In genomic region chr9:77607840-77608239, GRCm38 (mm10) we compare ENCODE assay signal across 9 mouse cellular contexts. TPM values are rescaled to one million over a fixed set of nuclear protein-coding genes. Genes with fewer than 3 reads are reported as not detected.
A peak's percentile ranks its signal among the peaks of the same experiment; 100 is the strongest.
DNase-seq lines count a peak whose midpoint lies in the region; ATAC-seq lines count a peak whose summit lies in the region.
"Had no signal": no experiment of that assay in that cellular context is flagged by ENCODE, and none has a peak within 500 bp of the region (broad histone marks: within the 10 kb centered on the region; RNA-seq: fewer than 3 reads in every experiment).

No protein-coding gene starts in this region.

- DNase-seq in cerebellum, postnatal 14 days, result peak; percentile 19 to 49
- DNase-seq in cerebellum, adult 11 months, result no peak
- peak; percentile 43 for DNase-seq in midbrain, embryonic 10.5 days (ENCODE audit: low spot score)
- DNase-seq in brain, adult 2 months (ENCODE audit: low read depth, low spot score), result peak; percentile 51
- peak; percentile 56 for DNase-seq in limb, embryonic 10.5 days (ENCODE audit: low spot score)
- peak; percentile 38 for DNase-seq in retina, postnatal 7 days (ENCODE audit: low read depth, low spot score)
- DNase-seq in urinary bladder, postnatal 36 days (ENCODE audit: low spot score in 2 of 2), result no peak

- ATAC-seq in midbrain, embryonic 15.5 days (replicated peaks), result no peak

- no peaks in the 10 kb centered on the region for H3K9me3 ChIP-seq in midbrain, embryonic 10.5 days (replicated peaks)
- no peaks in the 10 kb centered on the region for H3K9me3 ChIP-seq in midbrain, embryonic 15.5 days
- no peaks in the 10 kb centered on the region for H3K9me3 ChIP-seq in limb, embryonic 10.5 days (replicated peaks)
- H3K9me3 ChIP-seq: neural tube, embryonic 13.5 days had no signal

- no peak overlapping the region for H3K9ac ChIP-seq in midbrain, embryonic 15.5 days
- H3K9ac ChIP-seq: neural tube, embryonic 13.5 days had no signal

- no peak overlapping the region for H3K27ac ChIP-seq in midbrain, embryonic 10.5 days (replicated peaks)
- no peak overlapping the region for H3K27ac ChIP-seq in midbrain, embryonic 15.5 days
- no peak overlapping the region for H3K27ac ChIP-seq in limb, embryonic 10.5 days
- H3K27ac ChIP-seq: neural tube, embryonic 13.5 days had no signal

- no peaks in the 10 kb centered on the region for H3K27me3 ChIP-seq in midbrain, embryonic 10.5 days (ENCODE audit: low read depth, poor library complexity, severe bottlenecking)
- H3K27me3 ChIP-seq in midbrain, embryonic 15.5 days (replicated peaks), result no peaks in the 10 kb centered on the region
- no peaks in the 10 kb centered on the region for H3K27me3 ChIP-seq in limb, embryonic 10.5 days (ENCODE audit: low read depth, poor library complexity, severe bottlenecking)
- H3K27me3 ChIP-seq: neural tube, embryonic 13.5 days had no signal

- H3K4me3 ChIP-seq in midbrain, embryonic 10.5 days, result no peak overlapping the region
- no peak overlapping the region for H3K4me3 ChIP-seq in midbrain, embryonic 15.5 days
- no peak overlapping the region for H3K4me3 ChIP-seq in limb, embryonic 10.5 days
- H3K4me3 ChIP-seq: neural tube, embryonic 13.5 days had no signal

- H3K36me3 ChIP-seq in midbrain, embryonic 10.5 days, result no peaks in the 10 kb centered on the region
- no peaks in the 10 kb centered on the region for H3K36me3 ChIP-seq in midbrain, embryonic 15.5 days (replicated peaks)
- H3K36me3 ChIP-seq in limb, embryonic 10.5 days, result no peaks in the 10 kb centered on the region
- H3K36me3 ChIP-seq: neural tube, embryonic 13.5 days had no signal

- no peak overlapping the region for H3K4me2 ChIP-seq in midbrain, embryonic 15.5 days
- H3K4me2 ChIP-seq: neural tube, embryonic 13.5 days had no signal

- WGBS in midbrain, embryonic 10.5 days, result 30% methylated on average over 7 of the region's 7 CpGs
- 28% methylated on average over 7 of the region's 7 CpGs for WGBS in midbrain, embryonic 15.5 days
- 43% methylated on average over 7 of the region's 7 CpGs for WGBS in limb, embryonic 10.5 days

- no peaks in the 10 kb centered on the region for H3K4me1 ChIP-seq in midbrain, embryonic 10.5 days
- no peaks in the 10 kb centered on the region for H3K4me1 ChIP-seq in midbrain, embryonic 15.5 days
- H3K4me1 ChIP-seq in limb, embryonic 10.5 days, result no peaks in the 10 kb centered on the region
- H3K4me1 ChIP-seq: neural tube, embryonic 13.5 days had no signal

RNA-seq across cellular contexts. Expression of gene Klhl31, which starts 28.5 kb away (rescaled TPM):
- polyA plus RNA-seq in midbrain, embryonic 10.5 days (2016; fragmentation: Nextera tagmentation; extraction: Ambion mirVana), result 0.36 and 0.39 TPM in 2 replicates
- 0.08 and 0.10 TPM in 2 replicates for polyA plus RNA-seq in midbrain, embryonic 15.5 days (2015; fragmentation: Nextera tagmentation; extraction: Ambion mirVana)
- 0.16 and 0.61 TPM in 2 replicates for polyA plus RNA-seq in limb, embryonic 10.5 days (2016; fragmentation: Nextera tagmentation; extraction: Ambion mirVana)

Comparison
In these comparisons a context has a peak if more than half of its experiments do, and no peak if none do; other contexts are left out.
1. DNase-seq: peak in cerebellum, postnatal 14 days (2 of 2), midbrain, embryonic 10.5 days (single experiment), brain, adult 2 months (single experiment), limb, embryonic 10.5 days (single experiment) and retina, postnatal 7 days (single experiment); none in cerebellum, adult 11 months (single experiment) and urinary bladder, postnatal 36 days (0 of 2).